30 mouse cellular contexts compared by ENCODE assay signal in the genomic region with DNA sequence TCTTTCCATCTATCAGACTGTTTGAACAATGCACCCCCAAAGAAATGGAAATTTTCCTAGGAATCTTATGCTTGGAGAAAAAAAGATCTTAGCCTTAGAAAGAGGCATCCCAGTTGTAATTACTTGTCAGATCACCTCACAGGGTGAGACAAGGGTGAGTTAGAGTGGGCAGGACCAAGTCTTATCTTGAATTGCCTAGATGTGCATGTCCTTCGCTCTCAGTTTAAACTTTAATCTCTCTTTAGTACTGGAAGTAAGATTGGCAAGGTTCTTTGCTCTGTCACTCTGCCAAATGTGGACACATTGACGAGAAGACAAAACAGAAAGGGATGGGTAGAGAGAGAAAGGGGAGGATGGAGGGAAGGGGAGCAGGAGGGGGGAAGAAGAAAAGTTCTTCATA. TPM values are rescaled to one million over a fixed set of nuclear protein-coding genes. Genes with fewer than 3 reads are reported as not detected.
A peak's percentile ranks its signal among the peaks of the same experiment; 100 is the strongest.
DNase-seq lines count a peak whose midpoint lies in the region; ATAC-seq and TF ChIP-seq lines count a peak whose summit lies in the region.
"Had no signal": no experiment of that assay in that cellular context is flagged by ENCODE, and none has a peak within 500 bp of the region (broad histone marks: within the 10 kb centered on the region; RNA-seq: fewer than 3 reads in every experiment).

No protein-coding gene starts in this region.

- TF ChIP-seq CTCF in kidney, adult 2 months (conservative IDR thresholded peaks at IDR 0.05; ENCODE audit: insufficient read depth, insufficient read length, low read depth, low read length), result no peak
- TF ChIP-seq CTCF in forebrain, postnatal 0 days (IDR thresholded peaks at IDR 0.05; ENCODE audit: low read depth), result no peak

- H3K9me3 ChIP-seq in kidney, embryonic 15.5 days (replicated peaks), result no peaks in the 10 kb centered on the region
- no peaks in the 10 kb centered on the region for H3K9me3 ChIP-seq in intestine, embryonic 16.5 days (ENCODE audit: control insufficient read depth, low read length)
- no peaks in the 10 kb centered on the region for H3K9me3 ChIP-seq in forebrain, postnatal 0 days (ENCODE audit: low read length)
- H3K9me3 ChIP-seq: embryonic facial prominence, embryonic 10.5 days; embryonic facial prominence, embryonic 13.5 days; forebrain, embryonic 12.5 days; forebrain, embryonic 15.5 days; G1E; heart, embryonic 10.5 days; heart, embryonic 13.5 days had no signal

- WGBS in kidney, adult 2 months, result 47% methylated on average over 2 of the region's 2 CpGs
- 83% methylated on average over 2 of the region's 2 CpGs for WGBS in kidney, embryonic 15.5 days
- WGBS in intestine, embryonic 16.5 days, result 54% methylated on average over 2 of the region's 2 CpGs
- 61% methylated on average over 2 of the region's 2 CpGs for WGBS in forebrain, postnatal 0 days

- no peak overlapping the region for H3K4me2 ChIP-seq in kidney, embryonic 15.5 days
- no peak overlapping the region for H3K4me2 ChIP-seq in intestine, embryonic 16.5 days (ENCODE audit: low read depth, low read length)
- no peak overlapping the region for H3K4me2 ChIP-seq in forebrain, postnatal 0 days (ENCODE audit: low read depth)
- H3K4me2 ChIP-seq: embryonic facial prominence, embryonic 13.5 days; forebrain, embryonic 12.5 days; forebrain, embryonic 15.5 days; heart, embryonic 13.5 days; hindbrain, embryonic 14.5 days had no signal

- no peaks in the 10 kb centered on the region for H3K27me3 ChIP-seq in kidney, adult 2 months (replicated peaks; ENCODE audit: control insufficient read depth, insufficient read depth, low read length)
- peaks cover 14% of the 10 kb centered on the region for H3K27me3 ChIP-seq in kidney, embryonic 15.5 days
- peaks cover 5% of the 10 kb centered on the region; the same call in 1 of the 2 replicates for H3K27me3 ChIP-seq in intestine, embryonic 16.5 days (replicated peaks; ENCODE audit: control insufficient read depth, insufficient read depth, low read length)
- H3K27me3 ChIP-seq in forebrain, postnatal 0 days (ENCODE audit: insufficient read depth, low read length), result no peaks in the 10 kb centered on the region
- H3K27me3 ChIP-seq: CH12.LX; forebrain, embryonic 15.5 days had no signal

- no peak overlapping the region for H3K27ac ChIP-seq in kidney, adult 2 months (ENCODE audit: insufficient read depth, low read depth, low read length)
- H3K27ac ChIP-seq in kidney, embryonic 15.5 days, result no peak overlapping the region
- H3K27ac ChIP-seq in intestine, embryonic 16.5 days (ENCODE audit: low read length), result no peak overlapping the region
- no peak overlapping the region for H3K27ac ChIP-seq in forebrain, postnatal 0 days (ENCODE audit: low read depth, low read length)
- H3K27ac ChIP-seq: embryonic facial prominence, embryonic 10.5 days; embryonic facial prominence, embryonic 13.5 days; forebrain, embryonic 12.5 days; forebrain, embryonic 15.5 days; heart, adult 2 months; heart, embryonic 10.5 days; heart, embryonic 13.5 days; hindbrain, embryonic 14.5 days had no signal

- H3K4me3 ChIP-seq in kidney, adult 2 months (ENCODE audit: insufficient read depth, low read depth, low read length), result no peak overlapping the region
- H3K4me3 ChIP-seq in kidney, embryonic 15.5 days (replicated peaks), result no peak overlapping the region
- no peak overlapping the region for H3K4me3 ChIP-seq in intestine, embryonic 16.5 days (ENCODE audit: low read length)
- no peak overlapping the region for H3K4me3 ChIP-seq in forebrain, postnatal 0 days (ENCODE audit: low read depth, low read length)
- H3K4me3 ChIP-seq: embryonic facial prominence, embryonic 10.5 days; embryonic facial prominence, embryonic 13.5 days; erythroblast, embryonic 14.5 days; forebrain, embryonic 12.5 days; forebrain, embryonic 15.5 days; heart, adult 2 months; heart, embryonic 10.5 days; heart, embryonic 13.5 days had no signal

- H3K36me3 ChIP-seq in kidney, adult 2 months (ENCODE audit: control insufficient read depth, insufficient read depth, low read length), result no peaks in the 10 kb centered on the region
- H3K36me3 ChIP-seq in kidney, embryonic 15.5 days, result no peaks in the 10 kb centered on the region
- no peaks in the 10 kb centered on the region for H3K36me3 ChIP-seq in intestine, embryonic 16.5 days (ENCODE audit: control insufficient read depth, insufficient read depth, low read length)
- no peaks in the 10 kb centered on the region for H3K36me3 ChIP-seq in forebrain, postnatal 0 days (ENCODE audit: insufficient read depth)
- H3K36me3 ChIP-seq: embryonic facial prominence, embryonic 10.5 days; embryonic facial prominence, embryonic 13.5 days; forebrain, embryonic 12.5 days; forebrain, embryonic 15.5 days; heart, embryonic 10.5 days; heart, embryonic 13.5 days had no signal

- intact Hi-C loops in left cerebral cortex, postnatal 4 days (cut with DNase I), result no loop called here

- no peak overlapping the region for H3K9ac ChIP-seq in kidney, embryonic 15.5 days
- H3K9ac ChIP-seq in intestine, embryonic 16.5 days (ENCODE audit: low read depth, low read length), result no peak overlapping the region
- H3K9ac ChIP-seq in forebrain, postnatal 0 days, result no peak overlapping the region
- H3K9ac ChIP-seq: embryonic facial prominence, embryonic 13.5 days; forebrain, embryonic 12.5 days; forebrain, embryonic 15.5 days; heart, embryonic 13.5 days; hindbrain, embryonic 14.5 days had no signal

- 0 out of 2 replicates have a peak, but pooled peaks cover 2% of the 10 kb centered on the region for H3K4me1 ChIP-seq in kidney, adult 2 months (ENCODE audit: control insufficient read depth, insufficient read depth, low read length)
- H3K4me1 ChIP-seq in kidney, embryonic 15.5 days, result no peaks in the 10 kb centered on the region
- H3K4me1 ChIP-seq in intestine, embryonic 16.5 days (ENCODE audit: control insufficient read depth, insufficient read depth, low read length), result no peaks in the 10 kb centered on the region
- H3K4me1 ChIP-seq in forebrain, postnatal 0 days (ENCODE audit: insufficient read depth), result no peaks in the 10 kb centered on the region
- H3K4me1 ChIP-seq: embryonic facial prominence, embryonic 10.5 days; embryonic facial prominence, embryonic 13.5 days; forebrain, embryonic 12.5 days; forebrain, embryonic 15.5 days; heart, embryonic 10.5 days; heart, embryonic 13.5 days had no signal

- no peak for ATAC-seq in kidney, embryonic 15.5 days (replicated peaks; ENCODE audit: low FRiP score)
- ATAC-seq in intestine, embryonic 16.5 days, result peak; percentile 77
- no peak for ATAC-seq in forebrain, postnatal 0 days
- ATAC-seq: forebrain, embryonic 15.5 days had no signal

- peak; percentile 25 for DNase-seq in kidney, adult 2 months
- DNase-seq in kidney, postnatal 10 days, result no peak
- peak; percentile 5 to 7 for DNase-seq in kidney, postnatal 36 days
- no peak for DNase-seq in forebrain, postnatal 0 days
- no peak for DNase-seq in left cerebral cortex, postnatal 4 days
- DNase-seq: adrenal gland, adult 2 months; adrenal gland, postnatal 14 days; B cell, adult 2 months; cerebellum, adult 11-12 months; cerebellum, adult 8-10 months; cerebellum, postnatal 10 days; cerebellum, postnatal 36 days; embryo, embryonic 11 days; gastrocnemius, postnatal 10 days; gastrocnemius, postnatal 36 days; heart, adult 2 months; heart, postnatal 14 days; heart, postnatal 4 days had no signal

- TF ChIP-seq POLR2A in kidney, adult 2 months (IDR thresholded peaks at IDR 0.05; ENCODE audit: low read depth, low read length), result no peak

RNA-seq across cellular contexts. Expression of a gene that starts 5.2 kb away (rescaled TPM):
- polyA plus RNA-seq in kidney, adult 2 months (2012; rRNA removed), result 3.6 and 4.8 TPM in 2 replicates
- polyA plus RNA-seq in kidney, embryonic 15.5 days (2015; fragmentation: Nextera tagmentation; extraction: Ambion mirVana), result 16.0 and 18.1 TPM in 2 replicates
- 13.4 and 14.0 TPM in 2 replicates for polyA plus RNA-seq in intestine, embryonic 16.5 days (2015; fragmentation: Nextera tagmentation; extraction: Ambion mirVana)
- 126 and 172 TPM in 2 replicates for total RNA-seq in forebrain, postnatal 0 days (2014; rRNA removed)
- 129 and 183 TPM in 2 replicates for polyA plus RNA-seq in forebrain, postnatal 0 days (2015; fragmentation: Nextera tagmentation; extraction: Ambion mirVana)
- total RNA-seq in left cerebral cortex, postnatal 4 days (2021), result 100 to 1,000 TPM; 144 to 164 TPM

RNA-seq across cellular contexts. Expression of a gene that starts 35.4 kb away (rescaled TPM):
- 10.6 and 13.8 TPM in 2 replicates for polyA plus RNA-seq in kidney, adult 2 months (2012; rRNA removed)
- 64.1 and 67.8 TPM in 2 replicates for polyA plus RNA-seq in kidney, embryonic 15.5 days (2015; fragmentation: Nextera tagmentation; extraction: Ambion mirVana)
- polyA plus RNA-seq in intestine, embryonic 16.5 days (2015; fragmentation: Nextera tagmentation; extraction: Ambion mirVana), result 53.8 and 57.9 TPM in 2 replicates
- 14.4 and 24.0 TPM in 2 replicates for total RNA-seq in forebrain, postnatal 0 days (2014; rRNA removed)
- 28.2 and 35.1 TPM in 2 replicates for polyA plus RNA-seq in forebrain, postnatal 0 days (2015; fragmentation: Nextera tagmentation; extraction: Ambion mirVana)
- total RNA-seq in left cerebral cortex, postnatal 4 days (2021), result 10 to 100 TPM; 15.5 to 19.2 TPM

Comparison
In these comparisons a context has a peak if more than half of its experiments do, and no peak if none do; other contexts are left out.
1. DNase-seq: peak in kidney, adult 2 months (single experiment) and kidney, postnatal 36 days (2 of 2); none in kidney, postnatal 10 days (single experiment), forebrain, postnatal 0 days (single experiment) and left cerebral cortex, postnatal 4 days (single experiment).